Mouse (Mus musculus) gastrocnemius, postnatal 25 days (tissue): Measurements from ENCODE around the gene Apcs. TPM values are rescaled to one million over a fixed set of nuclear protein-coding genes. Genes with fewer than 3 reads are reported as not detected.

Experiments
- DNase-seq: peaks from one replicate; pipeline ENCODE4 v3.0.0; 2022
- long read RNA-seq, 2 experiments: library from polyadenylated mRNA; stranded (forward); transcript quantifications; one replicate each; pipeline ENCODE4 v2.0.0; 2021
- total RNA-seq, 2 experiments: library from RNA; stranded (reverse); gene quantifications; 1 replicate in 1 of 2; 2 replicates in 1 of 2; pipeline ENCODE4 v1.2.3; 2021

Apcs gene
- total RNA-seq: not detected
- long read RNA-seq, experiment 1: 0 reads
- long read RNA-seq, experiment 2: 0 reads

- DNase-seq: no peak
Observed at GRCm38 (mm10) chr1:172894777-172895357, at the start of gene Apcs. Gene Apcs (minus strand): TSS chr1:172895041.

GRCm38 (mm10) chr1:172932197-172932596 is 37.4 kb upstream of the Apcs start:
- no peak for DNase-seq

- DNase-seq: no peak
Observed at GRCm38 (mm10) chr1:172918450-172918849, 23.6 kb upstream of the Apcs start.

- DNase-seq: no peak
Observed at GRCm38 (mm10) chr1:172917115-172917514, 22.3 kb upstream of the Apcs start.

- DNase-seq: no peak
Observed at GRCm38 (mm10) chr1:172903313-172903712, 8.5 kb upstream of the Apcs start.

GRCm38 (mm10) chr1:172895435-172895834 is 594 bp upstream of the Apcs start:
- no peak for DNase-seq

- no peak for DNase-seq
Observed at GRCm38 (mm10) chr1:172876675-172877074, 18.2 kb downstream of the Apcs start.

GRCm38 (mm10) chr1:172875265-172875664 is 19.6 kb downstream of the Apcs start:
- no peak for DNase-seq

GRCm38 (mm10) chr1:172848171-172848570 is 46.7 kb downstream of the Apcs start:
- DNase-seq: no peak

GRCm38 (mm10) chr1:172847044-172847761 is 47.6 kb downstream of the Apcs start:
- DNase-seq: no peak

Other genes starting within 250 kb of the Apcs start
- not detected for gene Crp, start 197.0 kb downstream of the Apcs start, total RNA-seq
- gene Olfr16, start 55.4 kb upstream of the Apcs start, total RNA-seq: not detected
- gene Olfr1408, start 242.3 kb upstream of the Apcs start, total RNA-seq: not detected